Mouse (Mus musculus): Measurements from ENCODE around the gene Ankrd39. TPM values are rescaled to one million over a fixed set of nuclear protein-coding genes. Genes with fewer than 3 reads are reported as not detected.

Ankrd39 gene
- total and polyA plus RNA-seq, 2 experiments from 2014 or later: 32.5 to 38.1 TPM

DNA sequence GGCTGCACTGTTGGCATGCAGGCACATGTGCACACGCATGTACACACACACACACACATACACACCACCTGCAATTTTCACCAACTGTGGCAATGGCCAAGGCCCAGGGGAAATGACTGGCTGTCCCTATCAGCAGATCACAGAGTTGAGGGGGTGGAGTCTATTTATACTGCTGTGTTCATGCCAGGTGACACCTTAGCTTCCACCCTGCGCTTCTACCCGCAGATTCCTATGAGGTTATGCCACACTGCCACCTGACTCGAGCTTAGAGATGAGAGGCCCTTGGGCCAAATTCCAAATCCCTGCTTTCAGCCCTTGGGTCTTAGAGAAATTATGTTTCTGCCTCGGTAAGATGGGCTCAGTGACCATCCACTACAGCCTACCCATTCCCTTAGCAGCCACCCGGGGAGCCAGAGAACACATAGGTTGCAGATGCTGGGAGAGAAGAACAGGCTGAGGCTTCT is 12.6 kb downstream of the Ankrd39 start:
- Histone ChIP-seq H3K4me1 (ENCODE audit: insufficient read depth, low read length) (no peaks in the 10 kb centered on the region), H3K27ac (no peak overlapping the region), H3K4me3 (ENCODE audit: low read length) (no peak overlapping the region), H3K27me3 (ENCODE audit: insufficient read depth, low read length) (no peaks in the 10 kb centered on the region), H3K36me3 (ENCODE audit: insufficient read depth, low read length) (peaks cover 9% of the 10 kb centered on the region; the same call in 1 of the 2 replicates), H3K9ac (replicated peaks; ENCODE audit: low read length) (no peak overlapping the region), H3K9me3 (ENCODE audit: low read length) (no peaks in the 10 kb centered on the region), H3K4me2 (ENCODE audit: low read depth, low read length) (no peak overlapping the region)
- DNase-seq (ENCODE audit: low spot score): no peak
- ATAC-seq: no peak
- WGBS: 68% methylated on average over 6 of the region's 6 CpGs
- no peak for TF ChIP-seq CTCF (IDR thresholded peaks at IDR 0.05; ENCODE audit: low read depth)

DNA sequence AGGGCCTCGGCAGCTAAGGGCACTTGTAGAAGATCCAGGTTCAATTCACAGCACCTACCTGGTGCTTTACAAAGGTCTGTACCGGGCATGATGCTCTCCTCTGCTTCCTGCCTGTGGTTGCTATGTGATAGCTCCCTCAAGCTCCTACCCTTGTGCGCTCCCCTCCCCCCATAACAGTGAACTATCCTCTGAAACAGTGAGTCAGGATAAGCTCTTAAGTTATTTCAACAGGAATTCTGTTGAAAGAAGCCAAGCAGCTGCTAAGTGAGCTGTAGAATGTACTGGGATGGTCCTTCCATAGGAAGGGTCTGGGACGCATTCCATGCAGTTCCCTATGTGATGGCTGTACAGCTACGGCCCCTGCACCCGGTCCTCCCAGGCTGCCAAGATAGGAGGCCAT is 13.7 kb downstream of the Ankrd39 start:
- TF ChIP-seq CTCF (IDR thresholded peaks at IDR 0.05; ENCODE audit: low read depth): no peak
- Histone ChIP-seq H3K27ac (no peak overlapping the region), H3K9me3 (ENCODE audit: low read length) (no peaks in the 10 kb centered on the region), H3K9ac (replicated peaks; ENCODE audit: low read length) (no peak overlapping the region), H3K4me3 (ENCODE audit: low read length) (no peak overlapping the region), H3K4me2 (ENCODE audit: low read depth, low read length) (no peak overlapping the region), H3K36me3 (ENCODE audit: insufficient read depth, low read length) (0 out of 2 replicates have a peak, but pooled peaks cover 4% of the 10 kb centered on the region), H3K27me3 (ENCODE audit: insufficient read depth, low read length) (no peaks in the 10 kb centered on the region), H3K4me1 (ENCODE audit: insufficient read depth, low read length) (no peaks in the 10 kb centered on the region)
- ATAC-seq: no peak
- WGBS: 81% methylated on average over 6 of the region's 6 CpGs
- DNase-seq (ENCODE audit: low spot score): no peak

DNA sequence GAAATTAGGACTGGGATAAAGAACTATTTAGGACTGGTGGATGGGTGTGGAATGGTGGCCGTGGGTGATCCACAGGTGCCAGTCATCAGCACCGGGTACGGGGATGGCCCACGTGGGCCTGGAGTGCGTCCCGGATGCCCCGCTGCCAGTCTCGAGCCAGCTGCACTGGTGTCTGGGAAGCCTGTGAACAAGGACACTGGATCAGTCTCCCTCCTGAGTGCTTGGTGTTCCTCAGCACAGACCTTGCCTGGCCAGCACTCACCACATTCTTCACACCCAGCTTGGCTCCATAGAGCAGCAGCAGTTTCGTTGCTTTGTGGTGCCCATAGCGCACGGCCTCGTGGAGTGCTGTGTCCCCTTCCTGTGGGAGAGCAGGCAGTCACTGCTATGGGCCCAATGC is 15.8 kb downstream of the Ankrd39 start:
- no peak overlapping the region for H3K4me3 ChIP-seq (ENCODE audit: low read length)
- H3K4me2 ChIP-seq (ENCODE audit: low read depth, low read length): no peak overlapping the region
- no peak for TF ChIP-seq CTCF (IDR thresholded peaks at IDR 0.05; ENCODE audit: low read depth)
- no peak overlapping the region for H3K27ac ChIP-seq
- H3K9me3 ChIP-seq (ENCODE audit: low read length): no peaks in the 10 kb centered on the region
- H3K27me3 ChIP-seq (ENCODE audit: insufficient read depth, low read length): no peaks in the 10 kb centered on the region
- H3K9ac ChIP-seq (replicated peaks; ENCODE audit: low read length): no peak overlapping the region
- no peak for ATAC-seq
- DNase-seq (ENCODE audit: low spot score): no peak
- 83% methylated on average over 12 of the region's 12 CpGs for WGBS
- no peaks in the 10 kb centered on the region; the same call in 1 of the 2 replicates for H3K36me3 ChIP-seq (ENCODE audit: insufficient read depth, low read length)
- no peaks in the 10 kb centered on the region for H3K4me1 ChIP-seq (ENCODE audit: insufficient read depth, low read length)

DNA sequence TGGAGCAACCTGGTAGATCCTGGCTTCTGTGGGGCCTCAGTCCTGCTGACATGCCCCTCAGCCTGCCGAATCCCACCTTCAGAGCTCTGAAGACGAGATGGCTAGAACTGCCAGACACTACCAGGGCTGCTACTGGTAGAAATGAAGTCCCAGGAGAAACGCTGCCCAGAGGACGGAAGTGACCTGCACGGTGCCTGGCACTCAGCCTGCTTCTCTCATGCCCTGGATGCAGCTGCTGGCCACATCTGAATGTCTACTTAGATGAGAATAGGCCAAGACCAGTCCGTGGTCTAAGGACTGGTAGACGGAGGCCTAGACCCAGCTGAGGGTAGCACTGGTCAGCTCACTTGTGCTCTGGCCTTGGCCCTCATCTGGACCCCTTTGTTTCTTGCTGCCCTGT is 16.3 kb downstream of the Ankrd39 start:
- no peak for TF ChIP-seq CTCF (IDR thresholded peaks at IDR 0.05; ENCODE audit: low read depth)
- no peak overlapping the region for H3K9ac ChIP-seq (replicated peaks; ENCODE audit: low read length)
- H3K27ac ChIP-seq: no peak overlapping the region
- WGBS: 87% methylated on average over 7 of the region's 7 CpGs
- DNase-seq (ENCODE audit: low spot score) (no peak), ATAC-seq (no peak)
- H3K27me3 ChIP-seq (ENCODE audit: insufficient read depth, low read length): no peaks in the 10 kb centered on the region
- H3K36me3 ChIP-seq (ENCODE audit: insufficient read depth, low read length): no peaks in the 10 kb centered on the region; the same call in 1 of the 2 replicates
- H3K4me1 ChIP-seq (ENCODE audit: insufficient read depth, low read length): no peaks in the 10 kb centered on the region
- H3K4me2 ChIP-seq (ENCODE audit: low read depth, low read length): no peak overlapping the region
- no peaks in the 10 kb centered on the region for H3K9me3 ChIP-seq (ENCODE audit: low read length)
- no peak overlapping the region for H3K4me3 ChIP-seq (ENCODE audit: low read length)

DNA sequence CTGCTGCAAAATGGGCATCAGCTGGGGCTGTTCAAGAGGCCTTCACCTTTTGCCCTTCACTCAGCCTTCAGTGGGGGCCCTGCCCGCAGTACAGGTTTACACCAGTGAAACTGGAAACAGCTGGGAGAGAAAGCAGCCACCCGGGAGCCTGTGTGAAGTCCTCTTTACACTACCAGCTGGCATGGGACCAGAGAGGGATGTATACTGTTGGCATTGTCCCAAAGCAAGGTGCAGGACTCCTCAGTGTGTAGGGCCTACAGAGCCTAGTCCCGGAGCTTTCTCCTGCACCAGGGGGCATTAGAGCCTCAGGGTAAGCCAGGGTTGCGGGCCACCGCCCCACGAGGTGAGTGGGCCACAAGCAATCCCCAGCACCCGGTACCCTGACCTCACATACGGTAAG is 16.8 kb downstream of the Ankrd39 start:
- Histone ChIP-seq H3K27ac (no peak overlapping the region), H3K4me2 (ENCODE audit: low read depth, low read length) (no peak overlapping the region), H3K4me1 (ENCODE audit: insufficient read depth, low read length) (no peaks in the 10 kb centered on the region), H3K9me3 (ENCODE audit: low read length) (no peaks in the 10 kb centered on the region), H3K9ac (replicated peaks; ENCODE audit: low read length) (no peak overlapping the region), H3K36me3 (ENCODE audit: insufficient read depth, low read length) (peaks cover 5% of the 10 kb centered on the region; the same call in 1 of the 2 replicates), H3K4me3 (ENCODE audit: low read length) (no peak overlapping the region), H3K27me3 (ENCODE audit: insufficient read depth, low read length) (no peaks in the 10 kb centered on the region)
- DNase-seq (ENCODE audit: low spot score) (no peak), ATAC-seq (peak; percentile 1; the same call in 1 of the 2 replicates)
- 71% methylated on average over 8 of the region's 8 CpGs for WGBS
- TF ChIP-seq CTCF (IDR thresholded peaks at IDR 0.05; ENCODE audit: low read depth): no peak

DNA sequence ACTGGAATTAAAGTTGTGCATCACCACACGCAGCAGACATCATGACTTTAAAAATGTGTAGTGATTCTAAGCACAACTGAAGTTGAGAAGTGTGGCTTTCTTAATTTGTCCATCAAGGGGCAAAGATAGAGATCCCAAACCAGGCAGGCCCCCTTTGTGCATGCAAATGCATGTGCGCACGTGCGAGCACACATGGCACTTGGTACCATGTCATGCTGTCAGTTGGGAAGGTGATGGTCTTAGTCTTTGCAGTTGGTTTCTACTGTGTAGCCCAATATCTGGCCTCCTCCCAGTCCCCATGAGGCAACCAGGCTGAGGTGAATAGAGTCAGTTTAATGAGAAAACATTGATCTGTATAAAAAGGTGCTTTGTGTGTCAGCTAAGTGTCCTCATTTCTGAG is 17.4 kb downstream of the Ankrd39 start:
- ATAC-seq: no peak
- H3K4me1 ChIP-seq (ENCODE audit: insufficient read depth, low read length): no peaks in the 10 kb centered on the region
- H3K9me3 ChIP-seq (ENCODE audit: low read length): no peaks in the 10 kb centered on the region
- H3K36me3 ChIP-seq (ENCODE audit: insufficient read depth, low read length): peaks cover 11% of the 10 kb centered on the region; the same call in 1 of the 2 replicates
- H3K9ac ChIP-seq (replicated peaks; ENCODE audit: low read length): no peak overlapping the region
- no peak for TF ChIP-seq CTCF (IDR thresholded peaks at IDR 0.05; ENCODE audit: low read depth)
- DNase-seq (ENCODE audit: low spot score): no peak
- WGBS: 94% methylated on average over 4 of the region's 4 CpGs
- no peak overlapping the region for H3K27ac ChIP-seq
- no peak overlapping the region for H3K4me2 ChIP-seq (ENCODE audit: low read depth, low read length)
- no peaks in the 10 kb centered on the region for H3K27me3 ChIP-seq (ENCODE audit: insufficient read depth, low read length)
- H3K4me3 ChIP-seq (ENCODE audit: low read length): no peak overlapping the region

DNA sequence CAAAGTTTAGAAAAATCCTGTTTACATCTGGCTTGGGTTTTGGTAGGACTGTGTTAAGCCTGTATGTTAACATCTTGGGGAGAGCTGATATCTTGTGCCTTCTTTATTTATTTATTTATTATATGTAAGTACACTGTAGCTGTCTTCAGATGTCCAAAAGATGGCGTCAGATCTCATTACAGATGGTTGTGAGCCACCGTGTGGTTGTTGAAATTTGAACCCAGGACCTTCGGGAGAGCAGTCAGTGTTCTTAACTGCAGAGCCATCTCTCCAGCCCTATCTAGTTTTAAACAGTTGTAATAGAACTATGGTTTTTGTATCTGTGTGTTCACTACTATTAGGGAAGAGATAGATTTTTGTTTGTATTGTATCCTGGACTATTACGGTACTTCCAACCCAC is 18.0 kb downstream of the Ankrd39 start:
- H3K27ac ChIP-seq: no peak overlapping the region
- ATAC-seq: no peak
- H3K27me3 ChIP-seq (ENCODE audit: insufficient read depth, low read length): no peaks in the 10 kb centered on the region
- H3K4me1 ChIP-seq (ENCODE audit: insufficient read depth, low read length): no peaks in the 10 kb centered on the region
- TF ChIP-seq CTCF (IDR thresholded peaks at IDR 0.05; ENCODE audit: low read depth): no peak
- no peak overlapping the region for H3K4me3 ChIP-seq (ENCODE audit: low read length)
- H3K9ac ChIP-seq (replicated peaks; ENCODE audit: low read length): no peak overlapping the region
- no peak overlapping the region for H3K4me2 ChIP-seq (ENCODE audit: low read depth, low read length)
- no peaks in the 10 kb centered on the region for H3K9me3 ChIP-seq (ENCODE audit: low read length)
- peaks cover 15% of the 10 kb centered on the region; the same call in 1 of the 2 replicates for H3K36me3 ChIP-seq (ENCODE audit: insufficient read depth, low read length)
- DNase-seq (ENCODE audit: low spot score): no peak
- WGBS: 93% methylated on average over 4 of the region's 4 CpGs
